Mouse (Mus musculus): ENCODE data around the gene Phf20.

Gene Phf20

DNA sequence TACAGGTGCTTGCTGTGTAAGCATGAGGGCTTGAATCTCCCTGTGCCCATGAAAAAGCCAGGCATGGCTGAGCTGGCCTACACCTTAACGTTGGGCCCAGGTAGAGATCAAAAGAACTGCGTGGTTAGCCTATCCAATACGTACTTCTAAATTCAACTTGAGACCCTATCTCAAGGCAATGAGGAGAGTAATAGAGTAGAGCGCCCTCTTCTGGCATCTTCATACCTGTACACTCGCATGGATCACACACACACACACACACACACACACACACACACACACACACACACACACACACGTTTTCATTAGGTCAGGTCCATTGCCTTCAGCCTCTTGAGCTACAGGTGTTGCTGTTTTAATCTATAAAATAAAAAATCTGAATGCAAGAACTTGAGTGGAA lies 118.5 kb downstream of the Phf20 start:
- no peak for DNase-seq (ENCODE audit: low spot score)

DNA sequence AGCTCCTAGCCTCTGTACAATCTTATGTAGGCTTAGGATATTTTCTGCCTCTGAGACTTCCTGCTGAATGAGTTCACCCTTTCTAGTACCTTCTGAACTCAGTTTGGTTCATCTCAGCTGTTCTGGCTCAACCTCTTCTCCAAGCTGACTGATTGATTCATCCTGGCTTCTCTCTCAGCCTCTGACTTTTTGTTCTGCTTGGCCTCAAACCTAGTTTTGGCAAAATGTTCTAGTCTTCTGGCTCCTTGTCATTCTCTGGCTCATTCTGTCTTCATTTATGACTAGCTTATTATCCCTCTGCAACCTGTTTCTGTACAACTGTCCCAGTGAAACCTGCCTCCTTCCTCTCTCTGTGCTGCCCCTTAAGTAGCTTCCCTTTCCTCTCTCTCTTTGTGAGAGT lies 122.2 kb downstream of the Phf20 start:
- no peak for DNase-seq (ENCODE audit: low spot score)

DNA sequence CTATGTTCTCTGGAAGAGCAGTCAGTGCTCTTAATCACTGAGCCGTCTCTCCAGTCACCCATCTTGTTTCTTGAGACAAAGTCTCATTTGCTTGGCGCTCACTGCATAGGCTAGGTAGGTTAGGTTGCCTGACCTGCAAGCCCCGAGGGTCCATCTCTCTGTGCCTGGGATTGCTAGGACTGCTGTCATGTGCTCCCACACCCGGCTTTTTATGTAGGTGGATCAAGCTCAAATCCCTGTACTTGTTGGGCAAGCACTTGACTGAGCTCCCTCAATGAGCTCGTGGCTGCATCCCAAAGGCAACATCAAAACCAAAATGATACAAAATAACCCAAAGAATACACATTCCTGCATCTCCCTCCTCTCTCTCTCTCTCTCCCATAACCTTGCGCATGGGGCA lies 125.3 kb downstream of the Phf20 start:
- no peak for DNase-seq (ENCODE audit: low spot score)

DNA sequence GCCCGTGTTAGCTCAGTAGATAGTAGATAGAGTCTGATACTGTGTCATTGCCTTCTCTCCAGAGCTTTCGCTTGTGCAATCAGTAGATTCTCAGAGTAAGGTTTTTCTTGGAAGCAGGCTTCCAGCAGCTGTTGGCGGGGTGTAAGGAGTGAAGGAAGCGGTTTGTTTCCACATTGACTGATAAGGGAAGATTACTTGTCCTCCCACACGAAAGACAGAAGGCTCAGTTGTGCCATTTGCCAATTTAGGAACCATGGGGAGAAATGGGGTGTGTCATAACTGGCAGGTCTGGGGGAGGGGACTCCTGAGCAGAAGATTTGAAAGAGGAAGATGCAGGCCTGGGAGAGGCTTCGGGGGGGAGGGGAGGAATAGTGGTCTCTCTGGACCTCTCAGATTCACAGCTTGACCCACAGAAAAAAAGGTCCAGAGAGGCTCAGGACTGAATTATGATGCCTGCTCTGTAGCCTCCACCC lies 127.9 kb downstream of the Phf20 start:
- DNase-seq (ENCODE audit: low spot score) = peak; percentile 41

DNA sequence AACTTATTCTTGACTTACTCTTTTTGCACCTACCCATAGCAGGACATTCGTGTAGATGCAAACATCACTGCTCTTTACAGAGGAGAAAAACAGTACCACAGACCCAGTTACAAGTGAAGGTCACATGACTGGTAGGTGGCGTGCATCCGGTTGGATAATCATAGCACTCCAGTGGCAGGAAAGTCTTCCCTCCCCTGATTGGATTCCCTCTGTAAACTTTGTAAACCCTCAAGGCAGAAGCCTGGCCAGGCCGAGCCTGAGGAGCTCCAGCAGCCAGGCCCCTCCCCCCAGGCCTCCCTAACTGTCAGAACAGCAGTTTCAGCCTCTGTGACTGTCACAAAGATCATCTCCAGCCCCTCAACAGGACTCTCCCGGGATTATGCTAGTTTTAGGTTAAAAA lies 128.4 kb downstream of the Phf20 start:
- peak; percentile 56 for DNase-seq (ENCODE audit: low spot score)

DNA sequence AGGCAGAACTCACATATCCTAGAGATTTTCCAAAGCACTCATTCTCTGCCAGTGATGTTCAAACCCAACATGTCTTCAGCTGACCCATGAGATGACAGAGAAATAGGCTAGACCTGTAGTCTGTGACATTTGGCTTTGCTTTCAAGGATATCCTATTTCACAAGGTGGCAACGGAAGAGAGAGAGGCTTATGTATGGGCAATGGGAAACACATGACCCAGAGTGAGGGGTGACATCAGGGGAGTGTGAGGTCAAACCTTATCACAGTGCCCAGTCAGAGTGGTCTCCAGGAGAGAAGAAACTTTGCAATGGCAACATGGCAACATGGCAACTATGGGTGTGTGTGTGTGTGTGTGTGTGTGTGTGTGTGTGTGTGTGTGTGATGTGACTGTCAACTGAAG lies 134.4 kb downstream of the Phf20 start:
- no peak for DNase-seq (ENCODE audit: low spot score)

DNA sequence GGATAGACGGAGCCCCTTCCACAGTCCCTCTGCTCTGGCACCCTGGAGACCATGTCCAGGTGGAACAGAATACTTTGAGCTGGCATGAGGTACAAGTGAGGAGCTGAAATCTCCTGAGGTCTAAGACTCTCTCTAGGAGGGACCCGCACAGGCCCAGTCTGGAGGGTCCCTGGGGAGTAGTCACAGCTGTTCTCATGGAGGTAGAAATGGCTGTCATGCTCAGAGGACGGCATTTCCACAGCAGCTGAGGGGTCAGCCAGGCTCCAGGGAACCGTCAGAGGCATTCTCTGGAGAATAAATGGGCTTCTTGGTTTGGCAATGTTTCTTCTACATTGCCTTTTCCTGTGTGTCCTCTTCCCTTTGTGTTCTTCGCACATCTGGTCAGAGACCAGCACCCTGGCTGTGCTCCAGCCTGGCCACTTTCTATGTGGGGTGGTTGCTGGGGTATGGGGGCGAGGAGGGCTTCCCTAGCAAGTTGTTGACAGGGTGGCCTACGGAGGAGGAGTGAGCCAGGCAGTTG lies 135.2 kb downstream of the Phf20 start:
- no peak for DNase-seq (ENCODE audit: low spot score)

DNA sequence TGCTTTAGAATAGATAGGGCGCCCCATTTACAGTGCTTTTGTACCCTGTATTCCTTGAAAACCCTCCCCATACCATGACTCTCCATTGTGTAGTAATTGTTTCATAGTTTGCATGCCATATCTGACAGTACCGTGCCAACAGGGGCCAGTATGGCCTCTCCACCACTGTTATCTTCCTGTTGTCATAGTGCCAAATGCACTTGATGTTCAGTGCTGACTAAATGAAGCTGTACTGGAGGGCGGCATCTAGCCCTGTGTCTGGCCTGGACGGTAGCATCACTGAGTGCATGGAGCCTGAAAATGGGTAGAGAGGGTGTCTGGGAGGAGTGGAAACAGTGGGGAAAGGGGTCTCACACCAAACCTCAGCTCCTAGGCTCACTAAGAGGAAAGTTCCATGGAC lies 143.8 kb downstream of the Phf20 start:
- no peak for DNase-seq (ENCODE audit: low spot score)

DNA sequence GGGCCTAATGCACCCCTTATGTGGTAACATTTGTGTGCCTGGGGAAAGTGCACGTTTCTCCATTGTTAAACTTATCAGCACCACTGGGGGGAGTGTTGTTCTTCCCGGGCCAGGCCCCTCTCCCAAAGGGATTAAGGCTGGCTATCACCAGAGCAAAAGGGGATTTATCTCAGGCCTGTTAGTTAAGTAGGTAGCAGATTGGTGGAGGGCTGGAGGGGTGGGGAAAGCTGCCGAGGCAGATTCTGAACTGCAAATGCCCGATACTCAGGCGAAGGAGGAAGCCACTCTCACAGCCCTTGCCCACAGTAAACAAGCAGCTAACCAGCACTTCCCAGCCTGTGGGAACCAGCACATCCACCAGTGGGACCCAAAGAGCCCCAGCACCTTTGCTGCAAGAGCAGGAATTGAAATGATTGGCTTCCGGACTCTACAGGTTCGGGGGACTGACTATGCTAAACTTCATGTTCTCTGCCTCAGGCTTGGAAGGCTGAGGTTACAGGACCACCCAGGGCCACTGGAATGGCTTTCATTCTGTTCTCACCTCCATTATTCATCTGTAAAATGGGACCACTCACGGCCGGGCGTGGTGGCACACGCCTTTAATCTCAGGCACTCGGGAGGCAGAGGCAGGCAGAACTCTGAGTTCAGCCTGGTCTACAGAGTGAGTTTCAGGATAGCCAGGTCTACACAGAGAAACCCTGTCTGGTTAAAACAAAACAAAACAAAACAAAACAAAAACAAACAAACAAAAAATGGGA lies 148.7 kb downstream of the Phf20 start:
- peak; percentile 17 for DNase-seq (ENCODE audit: low spot score)

DNA sequence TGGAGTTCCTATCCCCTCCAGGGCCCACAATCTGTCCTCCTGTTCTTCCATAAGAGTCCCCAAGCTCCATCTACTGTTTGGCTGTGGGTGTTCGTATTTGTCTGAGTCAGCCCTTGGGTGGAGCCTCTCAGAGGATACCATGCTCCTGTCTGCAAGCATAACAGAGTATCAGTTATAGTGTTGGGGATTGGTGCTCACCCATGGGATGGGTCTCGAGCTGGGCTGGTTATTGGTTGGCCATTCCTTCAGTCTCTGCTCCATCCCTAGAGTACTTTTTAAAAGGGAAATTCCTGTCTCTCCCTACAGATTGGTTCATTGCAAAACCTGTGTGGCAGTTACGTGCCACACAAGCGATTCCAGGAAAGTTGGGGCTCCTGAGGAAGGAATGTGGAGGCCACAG lies 152.5 kb downstream of the Phf20 start:
- no peak for DNase-seq (ENCODE audit: low spot score)

DNA sequence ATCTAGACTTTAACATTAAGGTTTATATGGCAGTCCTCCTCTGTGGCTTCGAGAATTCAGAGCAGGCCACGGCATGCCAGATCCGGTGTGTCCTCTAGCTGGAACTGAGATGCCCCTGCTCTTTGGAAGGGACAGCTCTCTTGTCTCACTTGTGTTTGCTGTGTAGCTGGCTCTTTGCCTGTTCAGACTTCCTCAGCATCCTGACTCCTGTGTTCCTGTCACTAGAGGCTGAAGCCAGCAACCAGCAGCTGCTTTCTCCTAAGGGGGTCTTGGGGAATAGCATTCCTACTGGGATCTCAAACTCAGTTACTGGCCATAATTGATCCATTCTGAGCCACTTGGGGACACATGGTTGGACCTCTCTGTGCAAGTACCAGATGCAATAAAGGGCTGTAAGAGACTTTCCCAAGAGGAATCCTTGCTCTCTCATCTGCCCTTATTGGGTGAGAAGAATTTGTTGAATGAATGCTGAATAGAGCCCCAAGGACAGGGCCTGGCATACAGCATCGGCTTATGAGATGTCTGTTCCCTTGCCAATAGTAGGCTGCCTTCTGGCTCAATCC lies 153.1 kb downstream of the Phf20 start:
- no peak for DNase-seq (ENCODE audit: low spot score)

DNA sequence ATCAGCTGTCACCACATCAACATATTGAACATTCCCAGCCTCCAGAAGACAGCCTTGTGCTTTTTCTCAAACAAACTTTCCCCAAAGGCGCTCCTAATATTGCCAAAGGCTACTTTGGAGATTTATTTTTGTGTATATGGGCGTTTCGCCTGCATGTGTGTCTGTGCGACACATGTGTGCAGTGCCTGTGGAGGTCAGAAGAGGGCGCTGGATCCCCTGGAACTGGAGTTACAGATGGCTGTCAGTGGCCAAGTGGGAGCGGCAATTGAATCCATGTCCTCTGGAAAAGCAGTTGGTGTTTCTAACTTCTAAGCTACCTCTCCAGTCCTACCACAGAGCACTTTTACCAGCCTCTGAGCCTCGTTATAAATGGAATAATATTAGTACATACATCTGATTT lies 155.0 kb downstream of the Phf20 start:
- DNase-seq (ENCODE audit: low spot score) = no peak

DNA sequence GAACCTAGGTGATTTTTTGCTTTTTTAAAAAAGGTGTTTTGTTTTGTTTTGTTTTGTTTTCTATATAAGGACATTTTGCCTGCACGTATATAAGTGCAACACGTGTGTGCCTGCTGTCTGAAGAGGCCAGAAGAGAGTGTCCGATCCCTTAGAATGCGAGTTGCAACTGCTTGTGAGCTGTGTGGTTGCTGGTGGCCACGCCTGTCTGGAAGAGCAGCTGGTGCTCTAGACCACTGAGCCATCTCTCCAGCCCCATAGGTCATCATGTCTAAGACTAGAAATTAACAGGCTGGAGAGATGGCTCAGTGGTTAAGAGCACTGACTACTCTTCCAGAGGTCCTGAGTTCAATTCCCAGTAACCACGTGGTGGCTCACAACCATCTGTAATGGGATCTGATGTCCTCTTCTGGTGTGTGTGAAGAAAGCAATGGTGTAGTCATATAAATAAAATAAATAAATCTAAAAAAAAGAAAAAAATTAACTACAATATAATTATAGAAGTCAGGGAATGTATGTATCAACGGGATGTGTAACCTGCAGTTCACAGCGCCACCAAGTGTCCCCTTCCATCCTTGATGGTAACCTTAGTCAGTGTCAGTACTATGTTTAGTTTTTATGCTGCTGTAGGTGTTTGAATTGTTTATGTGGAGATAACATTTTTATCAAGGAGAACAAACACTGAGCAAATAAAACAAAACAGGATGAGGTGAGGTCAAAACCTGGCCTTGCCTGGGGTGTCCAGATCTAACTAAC lies 156.3 kb downstream of the Phf20 start:
- no peak for DNase-seq (ENCODE audit: low spot score)

DNA sequence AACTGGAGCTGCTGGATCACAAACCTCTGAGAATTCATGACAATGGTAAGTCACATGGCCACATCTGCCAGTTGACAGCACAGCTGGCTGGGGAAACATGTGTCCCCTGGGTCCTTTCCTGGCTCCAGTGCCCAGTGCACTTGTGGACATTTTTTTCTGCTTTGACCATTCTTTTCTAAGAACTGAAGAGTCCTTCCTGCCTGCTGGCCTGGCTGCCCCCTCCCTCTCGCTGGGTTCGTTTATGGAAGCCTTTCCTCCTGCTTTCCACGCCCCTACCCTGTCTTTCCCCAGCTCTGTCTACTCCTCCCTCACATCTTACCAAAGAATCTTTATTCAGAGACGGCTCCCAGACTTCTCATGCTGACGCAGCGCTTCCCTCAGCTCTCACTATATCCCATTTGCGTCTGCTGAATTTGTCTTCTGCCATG lies 157.0 kb downstream of the Phf20 start:
- DNase-seq (ENCODE audit: low spot score) = no peak

DNA sequence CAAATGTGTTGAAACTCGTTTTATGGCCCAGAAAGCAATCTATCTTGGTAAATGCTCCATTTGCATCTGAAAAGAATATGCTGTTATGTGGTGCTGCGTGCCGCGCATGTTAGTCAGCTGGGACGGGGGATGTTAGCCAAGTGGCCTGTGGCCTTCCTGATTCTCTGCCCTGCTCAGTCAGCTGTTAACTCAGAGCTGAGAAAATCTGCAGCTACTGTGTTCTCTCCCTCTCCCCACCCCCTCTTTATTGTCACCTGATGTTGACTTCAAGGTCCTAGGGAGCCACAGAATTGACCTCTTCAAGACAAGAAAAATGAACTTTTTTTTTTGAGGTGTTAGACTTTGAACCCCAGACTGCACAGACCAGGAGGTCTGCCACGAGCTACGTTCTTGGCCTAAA lies 159.8 kb downstream of the Phf20 start:
- DNase-seq (ENCODE audit: low spot score) = peak; percentile 18

Measured in urinary bladder, postnatal 14 days (tissue).